Mouse (Mus musculus) ES-CJ7 (cell line): ENCODE results near the gene Robo2.
"Not testable (repeated sequence)": the region's sequence is repeated elsewhere in the genome, so short reads cannot be mapped to it uniquely, and the experiment has no call there.

Experiments used
- DNase-seq: peaks from one replicate; pipeline ENCODE4 v3.0.0; 2011; ENCODE audit warnings: low read depth, low spot score

The Robo2 gene

GRCm38 (mm10) chr16:74200705-74201104, 210.9 kb downstream of the Robo2 start:
- no peak for DNase-seq

GRCm38 (mm10) chr16:74200024-74200703, 211.5 kb downstream of the Robo2 start:
- DNase-seq: no peak

- no peak for DNase-seq
Measured at GRCm38 (mm10) chr16:74192979-74193554, 218.6 kb downstream of the Robo2 start.

GRCm38 (mm10) chr16:74191621-74192020, 220.0 kb downstream of the Robo2 start:
- DNase-seq: no peak

- no peak for DNase-seq
Measured at GRCm38 (mm10) chr16:74182509-74183113, 229.0 kb downstream of the Robo2 start.

DNA sequence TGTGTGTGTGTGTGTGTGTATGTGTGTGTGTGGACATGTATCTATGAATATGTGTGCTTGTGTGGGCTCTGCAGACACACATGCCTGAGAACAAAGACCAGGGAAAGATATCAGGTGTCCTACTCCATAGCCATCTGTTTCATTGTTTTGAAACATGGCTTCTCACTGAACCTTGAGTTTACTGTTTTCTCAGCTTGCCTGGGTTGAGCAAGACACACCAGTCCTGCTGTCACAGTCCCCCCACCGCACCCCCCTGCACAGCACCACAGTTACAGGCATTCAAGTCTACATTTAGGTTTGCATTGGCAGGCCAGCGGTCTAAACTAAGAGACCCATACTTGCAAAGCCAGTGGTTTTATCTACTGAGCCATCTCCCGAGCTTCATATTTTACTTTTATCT, 239.0 kb downstream of the Robo2 start:
- DNase-seq: no peak

GRCm38 (mm10) chr16:74169642-74170041, 242.0 kb downstream of the Robo2 start:
- DNase-seq: no peak

DNA sequence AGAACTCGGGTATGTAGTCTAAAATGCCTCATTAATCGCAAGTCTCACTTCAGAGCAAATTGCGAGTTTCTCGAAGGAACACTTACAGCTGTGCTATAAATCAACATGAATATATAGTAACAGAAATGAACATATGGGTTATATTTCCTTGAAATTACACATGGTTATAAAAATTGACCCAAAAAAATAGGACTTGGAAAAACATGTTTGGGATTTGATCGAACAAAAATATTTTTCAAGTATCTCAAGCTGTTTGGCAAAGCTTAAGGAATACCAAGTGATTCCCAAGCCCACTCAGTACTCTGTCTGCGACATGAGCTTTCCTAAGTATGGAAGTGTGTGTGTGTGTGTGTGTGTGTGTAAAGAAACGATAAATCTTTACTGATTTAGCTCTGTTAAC, 242.5 kb downstream of the Robo2 start:
- no peak for DNase-seq

GRCm38 (mm10) chr16:74167832-74168231, 243.8 kb downstream of the Robo2 start:
- DNase-seq: no peak

DNA sequence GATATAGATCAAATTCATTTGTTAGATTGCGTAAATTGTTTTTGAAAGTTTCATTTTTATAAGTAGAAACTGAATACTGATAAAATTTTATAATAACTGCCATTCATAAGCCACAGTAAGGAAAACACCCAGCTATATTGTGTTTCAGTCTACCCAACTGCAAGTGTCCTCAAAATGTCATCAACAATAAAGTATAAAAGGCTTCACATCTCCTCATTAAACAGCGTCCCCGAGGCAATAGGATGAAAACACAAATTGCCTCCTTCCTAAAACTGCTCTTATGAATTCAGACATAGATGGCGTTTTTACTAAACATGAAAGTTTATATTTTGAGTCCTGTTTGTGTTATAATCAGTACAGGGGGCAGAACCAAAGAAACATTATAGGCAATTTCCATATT, 249.6 kb downstream of the Robo2 start:
- DNase-seq: no peak

- no peak for DNase-seq
Measured at GRCm38 (mm10) chr16:74159189-74159588, 252.4 kb downstream of the Robo2 start.

GRCm38 (mm10) chr16:74136181-74136580, 275.4 kb downstream of the Robo2 start:
- DNase-seq: peak; percentile 59

DNA sequence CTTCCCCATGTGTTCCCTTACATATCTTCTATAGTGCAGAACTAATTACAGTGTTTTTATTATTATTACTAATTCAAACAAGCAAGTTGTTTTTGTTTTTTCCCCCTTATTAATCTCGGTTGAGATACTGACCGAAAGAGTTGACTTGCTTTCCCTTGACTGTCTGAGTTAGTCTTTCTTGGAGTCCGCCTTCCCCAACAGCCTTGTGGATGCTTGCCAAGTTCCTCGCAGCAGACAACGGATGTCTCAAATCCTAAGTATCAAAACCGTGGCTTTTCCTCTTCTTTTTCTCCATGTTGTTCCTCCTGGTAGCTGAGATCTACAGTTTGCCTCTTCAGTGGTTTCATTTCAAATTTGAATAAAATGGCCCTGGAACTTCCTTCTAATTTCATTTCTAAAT, 278.8 kb downstream of the Robo2 start:
- no peak for DNase-seq

DNA sequence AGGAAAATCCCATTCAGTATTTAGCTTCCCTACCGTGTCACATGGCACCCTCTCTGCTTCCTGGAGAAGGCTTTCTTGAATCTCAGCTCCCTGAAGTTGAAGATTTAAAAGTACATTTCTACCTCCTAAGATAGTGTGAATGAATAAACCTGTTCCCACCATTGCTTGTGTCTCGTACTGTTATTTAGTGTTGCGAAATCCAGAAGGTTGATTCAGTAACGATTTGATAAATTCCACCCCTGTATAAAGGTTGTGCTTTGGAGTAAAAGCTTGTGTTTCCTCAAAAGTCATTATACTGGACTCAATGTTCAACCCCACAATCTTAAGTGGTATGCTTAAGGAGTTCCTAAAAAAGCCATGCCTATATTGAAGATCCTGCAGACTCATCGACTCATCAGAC, 280.3 kb downstream of the Robo2 start:
- DNase-seq: no peak

- DNase-seq: no peak
Measured at GRCm38 (mm10) chr16:74128443-74128983, 283.1 kb downstream of the Robo2 start.

- DNase-seq: no peak
Measured at GRCm38 (mm10) chr16:74113155-74113554, 298.5 kb downstream of the Robo2 start.

DNA sequence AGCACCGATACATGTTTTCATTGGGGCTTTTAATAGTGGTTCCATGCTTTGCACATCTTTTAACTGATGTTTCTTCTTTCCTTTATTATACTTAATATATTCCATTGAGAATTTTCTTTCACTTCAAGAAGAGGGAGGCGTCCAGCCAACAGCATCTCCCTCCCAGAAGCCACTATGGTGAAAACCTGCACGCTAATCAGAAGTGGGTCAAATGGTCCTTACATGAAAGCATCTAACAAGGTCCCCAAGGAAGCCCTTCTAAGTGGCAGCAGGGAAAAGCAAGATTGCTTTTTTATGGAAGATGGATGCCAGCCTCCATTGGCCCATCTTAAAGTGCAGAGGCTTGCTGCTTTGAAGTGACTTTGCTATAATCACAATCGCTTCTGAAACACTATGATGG, 300.5 kb downstream of the Robo2 start:
- no peak for DNase-seq

GRCm38 (mm10) chr16:74104449-74104848, 307.2 kb downstream of the Robo2 start:
- DNase-seq: not testable (repeated sequence)

- no peak for DNase-seq
Measured at GRCm38 (mm10) chr16:74092997-74093801, 318.4 kb downstream of the Robo2 start.

DNA sequence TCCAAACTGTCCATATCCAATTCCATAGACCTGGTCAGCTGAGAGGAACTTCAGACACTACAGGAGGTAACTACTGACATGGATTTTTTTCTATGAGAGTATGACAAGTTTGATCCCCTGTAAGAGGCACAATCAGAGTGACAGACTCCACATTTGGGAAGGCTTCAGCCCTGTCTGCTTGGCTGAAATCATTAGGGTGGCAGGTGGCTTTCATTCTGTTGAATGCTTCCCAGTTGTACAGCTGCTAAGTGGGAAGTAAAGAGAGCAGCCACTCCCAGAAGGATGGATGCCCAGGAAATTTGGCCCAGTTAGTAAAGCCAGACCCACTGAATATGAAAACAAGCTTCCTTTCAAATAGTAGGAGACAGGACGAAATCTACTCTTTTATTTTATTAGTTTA, 321.7 kb downstream of the Robo2 start:
- DNase-seq: no peak

GRCm38 (mm10) chr16:74084188-74084587, 327.4 kb downstream of the Robo2 start:
- DNase-seq: no peak

DNA sequence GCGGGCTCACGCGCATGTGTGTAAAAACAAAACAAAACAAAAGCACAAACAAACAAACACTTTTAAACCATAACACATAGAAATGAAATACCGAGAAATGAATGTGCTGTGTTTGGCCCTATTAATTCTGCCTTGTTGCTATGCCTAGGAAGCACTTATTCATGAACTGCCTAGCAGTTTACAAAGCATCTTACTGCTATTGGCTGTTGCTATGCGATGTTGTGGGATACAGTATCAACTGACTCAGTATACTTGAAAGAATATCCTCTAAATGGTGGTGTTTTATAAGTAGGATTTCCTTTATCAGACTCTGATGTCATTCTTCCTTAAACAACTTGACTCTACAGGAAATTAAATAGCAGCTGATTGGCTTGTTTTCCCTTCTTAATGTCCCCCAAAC, 339.0 kb downstream of the Robo2 start:
- DNase-seq: no peak
